Mouse (Mus musculus) neural tube, embryonic 15.5 days (tissue): ENCODE data around the gene Sag. TPM values are rescaled to one million over a fixed set of nuclear protein-coding genes. Genes with fewer than 3 reads are reported as not detected.
A peak's percentile ranks its signal among the peaks of the same experiment; 100 is the strongest.

Experiments used
- ATAC-seq: fragments of 200-750 bp; cut with Nextera tagmentation; 2 replicates; pipeline ENCODE4 v1.8.0; 2017; ENCODE audit warnings: mild to moderate bottlenecking, moderate TSS enrichment, moderate library complexity; ENCODE audit not compliant: low FRiP score
- H3K27ac ChIP-seq: fragments of 300-500 bp; sonication (generic); replicated peaks from 2 replicates; pipeline ENCODE4 v1.5.1; 2015; ENCODE audit warnings: mild to moderate bottlenecking, inconsistent platforms
- H3K27me3 ChIP-seq: fragments of 300-500 bp; sonication (generic); replicated peaks from 2 replicates; pipeline ENCODE4 v1.6.1; 2015; ENCODE audit warnings: inconsistent platforms
- H3K36me3 ChIP-seq: fragments of 300-500 bp; sonication (generic); 2 replicates; pipeline ENCODE4 v1.6.1; 2015; ENCODE audit warnings: inconsistent platforms
- H3K4me1 ChIP-seq: fragments of 300-500 bp; sonication (generic); 2 replicates; pipeline ENCODE4 v1.6.1; 2015; ENCODE audit warnings: inconsistent platforms
- H3K4me2 ChIP-seq: fragments of 300-500 bp; sonication (generic); 2 replicates; pipeline ENCODE4 v1.6.1; 2015; ENCODE audit warnings: inconsistent platforms, mild to moderate bottlenecking, moderate library complexity
- H3K4me3 ChIP-seq: fragments of 300-500 bp; sonication (generic); replicated peaks from 2 replicates; pipeline ENCODE4 v1.5.1; 2015; ENCODE audit warnings: mild to moderate bottlenecking, inconsistent platforms
- H3K9ac ChIP-seq: fragments of 300-500 bp; sonication (generic); replicated peaks from 2 replicates; pipeline ENCODE4 v1.6.1; 2015; ENCODE audit warnings: mild to moderate bottlenecking, inconsistent platforms
- H3K9me3 ChIP-seq: fragments of 300-500 bp; sonication (generic); replicated peaks from 2 replicates; pipeline ENCODE4 v1.6.1; 2016; ENCODE audit warnings: inconsistent platforms
- WGBS: fragments of 180-500 bp; shearing (Covaris S2); methylation state at CpG from one replicate; pipeline ENCODE4 v1.1.7; 2015; ENCODE audit warnings: mixed read lengths; 5-methylcytosine and 5-hydroxymethylcytosine counted together
- polyA plus RNA-seq: library from polyadenylated mRNA; unstranded; fragments of >200 nt; fragmentation: Nextera tagmentation; extraction: Ambion mirVana; gene quantifications from 2 replicates; pipeline ENCODE4 v1.2.1, GENCODE M21; 2015

The Sag gene
- polyA plus RNA-seq, 1 experiment from 2014 or later, result 2.7 TPM

GRCm38 (mm10) chr1:87786251-87786650 lies 17.2 kb upstream of the Sag start:
- Histone ChIP-seq H3K27ac (peak overlapping the region; percentile 45), H3K9me3 (no peaks in the 10 kb centered on the region), H3K27me3 (no peaks in the 10 kb centered on the region), H3K4me1 (peaks cover 13% of the 10 kb centered on the region), H3K9ac (no peak overlapping the region), H3K4me3 (no peak overlapping the region), H3K4me2 (no peak overlapping the region), H3K36me3 (peaks cover 84% of the 10 kb centered on the region)
- peak; percentile 75; the same call in 1 of the 2 replicates for ATAC-seq
- 56% methylated on average over 7 of the region's 7 CpGs for WGBS

GRCm38 (mm10) chr1:87789665-87790064 lies 13.8 kb upstream of the Sag start:
- peaks cover 78% of the 10 kb centered on the region for H3K36me3 ChIP-seq
- H3K9ac ChIP-seq, result no peak overlapping the region
- 93% methylated on average over 8 of the region's 8 CpGs for WGBS
- no peaks in the 10 kb centered on the region for H3K27me3 ChIP-seq
- peaks cover 13% of the 10 kb centered on the region for H3K4me1 ChIP-seq
- no peak overlapping the region for H3K27ac ChIP-seq
- H3K9me3 ChIP-seq, result no peaks in the 10 kb centered on the region
- no peak for ATAC-seq
- H3K4me3 ChIP-seq, result no peak overlapping the region
- no peak overlapping the region for H3K4me2 ChIP-seq

DNA sequence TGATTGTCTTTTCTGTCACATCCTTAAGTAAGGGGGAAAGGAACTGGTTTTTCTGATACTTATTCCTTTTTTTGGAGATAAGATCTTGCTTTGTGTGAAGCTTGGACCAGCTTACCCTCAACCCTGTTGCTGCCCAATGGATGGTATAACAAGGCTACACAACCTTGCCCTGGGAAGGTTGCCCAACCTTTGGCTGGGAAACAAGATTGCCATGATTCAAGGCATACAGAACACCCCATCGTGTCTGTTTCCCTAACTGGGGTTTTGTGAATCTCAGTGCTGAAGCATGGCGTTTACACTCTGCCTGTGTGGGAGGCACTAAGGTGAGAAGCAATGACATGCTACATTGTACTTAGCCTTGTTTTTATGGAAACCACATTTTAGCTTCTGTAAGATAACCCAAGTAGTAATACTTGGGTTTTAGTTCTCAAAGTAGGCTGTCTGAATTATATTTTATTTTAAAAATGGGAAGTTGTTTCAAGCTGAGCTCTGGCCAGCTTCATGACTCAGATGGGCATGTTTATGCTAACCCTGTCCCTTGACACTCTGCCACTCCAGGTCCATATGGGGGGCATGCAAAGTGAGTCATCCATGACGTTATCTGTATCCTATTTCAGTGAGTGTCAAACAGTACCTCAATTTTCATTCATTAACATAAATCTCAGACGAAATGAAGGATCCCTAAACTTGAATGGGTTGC lies 10.9 kb upstream of the Sag start:
- Histone ChIP-seq H3K4me1 (no peaks in the 10 kb centered on the region), H3K36me3 (peaks cover 52% of the 10 kb centered on the region), H3K4me2 (no peak overlapping the region), H3K4me3 (no peak overlapping the region), H3K9ac (no peak overlapping the region), H3K27ac (no peak overlapping the region), H3K27me3 (no peaks in the 10 kb centered on the region), H3K9me3 (no peaks in the 10 kb centered on the region)
- 84% methylated on average over 4 of the region's 4 CpGs for WGBS
- ATAC-seq, result no peak

- no peaks in the 10 kb centered on the region for H3K27me3 ChIP-seq
- H3K4me1 ChIP-seq, result no peaks in the 10 kb centered on the region
- H3K27ac ChIP-seq, result no peak overlapping the region
- ATAC-seq, result no peak
- no peak overlapping the region for H3K9ac ChIP-seq
- no peak overlapping the region for H3K4me2 ChIP-seq
- H3K36me3 ChIP-seq, result peaks cover 47% of the 10 kb centered on the region
- no peaks in the 10 kb centered on the region for H3K9me3 ChIP-seq
- WGBS, result 89% methylated on average over 6 of the region's 6 CpGs
- no peak overlapping the region for H3K4me3 ChIP-seq
These were observed 10.4 kb upstream of the Sag start for GRCm38 (mm10) chr1:87793138-87793449.

- peaks cover 10% of the 10 kb centered on the region for H3K36me3 ChIP-seq
- H3K4me1 ChIP-seq, result no peaks in the 10 kb centered on the region
- no peak overlapping the region for H3K9ac ChIP-seq
- H3K4me3 ChIP-seq, result no peak overlapping the region
- 96% methylated on average over 1 of the region's 1 CpGs for WGBS
- H3K27ac ChIP-seq, result no peak overlapping the region
- no peak overlapping the region for H3K4me2 ChIP-seq
- no peaks in the 10 kb centered on the region for H3K9me3 ChIP-seq
- H3K27me3 ChIP-seq, result no peaks in the 10 kb centered on the region
- no peak for ATAC-seq
These were observed 5.8 kb upstream of the Sag start for GRCm38 (mm10) chr1:87797702-87798101.

DNA sequence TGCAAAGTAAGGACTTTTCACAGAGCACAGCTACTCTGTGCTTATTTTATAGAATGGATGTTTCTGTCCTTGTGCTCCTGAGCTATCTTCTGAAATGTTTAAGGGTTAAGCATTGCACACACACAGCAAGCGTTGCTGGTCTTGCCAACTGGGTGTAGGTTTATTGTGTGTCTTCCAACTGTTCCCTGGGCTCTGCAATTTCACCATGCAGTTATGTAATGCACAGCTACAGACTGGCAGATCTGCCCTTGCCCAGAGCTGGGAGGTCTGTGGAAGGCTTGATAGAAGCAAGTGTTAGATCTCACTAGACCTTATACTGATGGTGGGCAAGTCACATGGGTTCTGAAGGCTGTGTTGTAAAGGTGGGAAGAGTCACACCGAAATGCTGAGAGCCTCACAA lies 5.2 kb upstream of the Sag start:
- no peak overlapping the region for H3K9ac ChIP-seq
- no peak overlapping the region for H3K4me3 ChIP-seq
- no peak overlapping the region for H3K4me2 ChIP-seq
- H3K27ac ChIP-seq, result no peak overlapping the region
- ATAC-seq, result no peak
- 81% methylated on average over 2 of the region's 2 CpGs for WGBS
- peaks cover 4% of the 10 kb centered on the region for H3K36me3 ChIP-seq
- H3K4me1 ChIP-seq, result no peaks in the 10 kb centered on the region
- no peaks in the 10 kb centered on the region for H3K9me3 ChIP-seq
- H3K27me3 ChIP-seq, result no peaks in the 10 kb centered on the region

GRCm38 (mm10) chr1:87807751-87808150 lies 4.3 kb downstream of the Sag start:
- no peak overlapping the region for H3K4me3 ChIP-seq
- H3K36me3 ChIP-seq, result no peaks in the 10 kb centered on the region
- H3K4me2 ChIP-seq, result no peak overlapping the region
- no peak overlapping the region for H3K27ac ChIP-seq
- H3K4me1 ChIP-seq, result no peaks in the 10 kb centered on the region
- 86% methylated on average over 1 of the region's 1 CpGs for WGBS
- no peaks in the 10 kb centered on the region for H3K9me3 ChIP-seq
- H3K27me3 ChIP-seq, result no peaks in the 10 kb centered on the region
- no peak overlapping the region for H3K9ac ChIP-seq
- ATAC-seq, result no peak

GRCm38 (mm10) chr1:87811391-87811790 lies 7.9 kb downstream of the Sag start:
- Histone ChIP-seq H3K4me3 (no peak overlapping the region), H3K27me3 (no peaks in the 10 kb centered on the region), H3K36me3 (no peaks in the 10 kb centered on the region), H3K4me1 (no peaks in the 10 kb centered on the region), H3K9me3 (no peaks in the 10 kb centered on the region), H3K9ac (no peak overlapping the region), H3K27ac (no peak overlapping the region), H3K4me2 (no peak overlapping the region)
- no peak for ATAC-seq
- 87% methylated on average over 7 of the region's 7 CpGs for WGBS

- no peaks in the 10 kb centered on the region for H3K36me3 ChIP-seq
- H3K27me3 ChIP-seq, result no peaks in the 10 kb centered on the region
- H3K4me2 ChIP-seq, result no peak overlapping the region
- no peaks in the 10 kb centered on the region for H3K4me1 ChIP-seq
- no peak for ATAC-seq
- no peak overlapping the region for H3K27ac ChIP-seq
- H3K9ac ChIP-seq, result no peak overlapping the region
- H3K9me3 ChIP-seq, result no peaks in the 10 kb centered on the region
- 75% methylated on average over 10 of the region's 10 CpGs for WGBS
- H3K4me3 ChIP-seq, result no peak overlapping the region
These were observed 8.6 kb downstream of the Sag start for GRCm38 (mm10) chr1:87812061-87812460.

DNA sequence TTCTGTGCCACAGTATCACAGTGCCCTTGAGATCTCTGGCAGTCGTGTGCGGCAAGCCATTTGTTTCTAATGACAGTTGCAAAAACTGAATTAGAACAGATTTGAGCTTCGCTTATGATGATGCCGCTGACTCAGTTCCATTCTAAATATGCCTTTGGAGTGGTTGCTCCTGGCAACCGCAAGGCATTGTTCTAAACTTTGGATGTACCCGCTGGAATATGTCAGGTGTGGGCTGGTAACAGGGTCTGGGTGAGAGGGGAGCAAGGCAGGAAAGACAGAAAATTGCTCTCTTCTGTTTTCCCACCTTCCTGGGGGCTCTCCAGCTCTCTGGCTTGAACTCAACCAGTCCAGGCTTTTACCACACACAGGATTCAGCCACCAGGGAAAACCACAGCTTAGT lies 9.7 kb downstream of the Sag start:
- H3K9ac ChIP-seq, result no peak overlapping the region
- no peak overlapping the region for H3K27ac ChIP-seq
- no peak overlapping the region for H3K4me3 ChIP-seq
- no peaks in the 10 kb centered on the region for H3K27me3 ChIP-seq
- H3K4me2 ChIP-seq, result no peak overlapping the region
- no peaks in the 10 kb centered on the region for H3K36me3 ChIP-seq
- 75% methylated on average over 6 of the region's 6 CpGs for WGBS
- ATAC-seq, result no peak
- H3K4me1 ChIP-seq, result no peaks in the 10 kb centered on the region
- H3K9me3 ChIP-seq, result no peaks in the 10 kb centered on the region

GRCm38 (mm10) chr1:87813681-87814080 lies 10.2 kb downstream of the Sag start:
- 79% methylated on average over 7 of the region's 7 CpGs for WGBS
- Histone ChIP-seq H3K27ac (no peak overlapping the region), H3K4me3 (no peak overlapping the region), H3K4me1 (no peaks in the 10 kb centered on the region), H3K36me3 (no peaks in the 10 kb centered on the region), H3K27me3 (no peaks in the 10 kb centered on the region), H3K4me2 (no peak overlapping the region), H3K9me3 (no peaks in the 10 kb centered on the region), H3K9ac (no peak overlapping the region)
- no peak for ATAC-seq

DNA sequence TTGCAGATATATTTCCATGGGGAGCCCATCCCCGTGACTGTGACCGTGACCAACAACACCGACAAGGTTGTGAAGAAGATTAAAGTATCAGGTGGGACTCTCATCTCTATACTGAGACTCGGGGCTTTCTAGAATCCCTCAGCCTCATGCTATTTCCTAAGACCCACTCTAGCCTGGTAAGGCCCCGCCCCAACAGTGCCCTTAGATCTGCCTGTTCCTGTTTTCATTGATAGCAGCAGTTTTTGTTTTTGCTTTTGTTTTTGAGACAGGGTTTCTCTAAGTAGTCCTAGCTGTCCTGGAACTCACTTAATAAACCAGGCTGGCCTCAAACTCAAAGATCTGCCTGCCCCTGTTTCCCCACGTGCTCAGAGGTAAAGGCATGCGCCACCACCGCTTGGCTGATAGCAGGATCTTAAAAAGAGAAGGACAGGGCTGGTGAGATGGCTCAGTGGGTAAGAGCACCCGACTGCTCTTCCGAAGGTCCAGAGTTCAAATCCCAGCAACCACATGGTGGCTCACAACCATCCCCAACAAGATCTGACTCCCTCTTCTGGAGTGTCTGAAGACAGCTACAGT lies 21.0 kb downstream of the Sag start:
- H3K4me3 ChIP-seq, result no peak overlapping the region
- no peaks in the 10 kb centered on the region for H3K4me1 ChIP-seq
- no peaks in the 10 kb centered on the region for H3K27me3 ChIP-seq
- no peaks in the 10 kb centered on the region for H3K36me3 ChIP-seq
- H3K9ac ChIP-seq, result no peak overlapping the region
- no peak for ATAC-seq
- H3K27ac ChIP-seq, result no peak overlapping the region
- H3K9me3 ChIP-seq, result no peaks in the 10 kb centered on the region
- no peak overlapping the region for H3K4me2 ChIP-seq
- 95% methylated on average over 10 of the region's 10 CpGs for WGBS
